Mouse (Mus musculus) stomach, embryonic 14.5 days (tissue): Measurements from ENCODE around the gene Il22ra1. TPM values are rescaled to one million over a fixed set of nuclear protein-coding genes. Genes with fewer than 3 reads are reported as not detected.

Source experiments
- ATAC-seq: fragments of 200-750 bp; cut with Nextera tagmentation; 2 replicates; pipeline ENCODE4 v1.8.0; 2017; ENCODE audit warnings: low read depth, moderate TSS enrichment; ENCODE audit not compliant: insufficient number of reproducible peaks, insufficient read depth, low FRiP score
- H3K27ac ChIP-seq: fragments of 300-500 bp; sonication (generic); 2 replicates; pipeline ENCODE4 v1.5.1; 2014; ENCODE audit warnings: mild to moderate bottlenecking, low read length, moderate library complexity, mixed read lengths
- H3K27me3 ChIP-seq: fragments of 300-500 bp; sonication (generic); 2 replicates; pipeline ENCODE4 v1.6.1; 2014; ENCODE audit warnings: low read length, control low read depth, mixed read lengths; ENCODE audit not compliant: control insufficient read depth, insufficient read depth
- H3K36me3 ChIP-seq: fragments of 300-500 bp; sonication (generic); 2 replicates; pipeline ENCODE4 v1.6.1; 2014; ENCODE audit warnings: mild to moderate bottlenecking, control low read depth, low read length, moderate library complexity, mixed read lengths; ENCODE audit not compliant: control insufficient read depth, insufficient read depth
- H3K4me1 ChIP-seq: fragments of 300-500 bp; sonication (generic); 2 replicates; pipeline ENCODE4 v1.6.1; 2014; ENCODE audit warnings: low read length, control low read depth, mixed read lengths; ENCODE audit not compliant: control insufficient read depth, insufficient read depth
- H3K4me2 ChIP-seq: fragments of 300-500 bp; sonication (generic); replicated peaks from 2 replicates; pipeline ENCODE4 v1.6.1; 2014; ENCODE audit warnings: low read depth, low read length, control low read depth
- H3K4me3 ChIP-seq: fragments of 300-500 bp; sonication (generic); 2 replicates; pipeline ENCODE4 v1.5.1; 2014; ENCODE audit warnings: low read depth, low read length, control low read depth
- H3K9ac ChIP-seq: fragments of 300-500 bp; sonication (generic); replicated peaks from 2 replicates; pipeline ENCODE4 v1.6.1; 2014; ENCODE audit warnings: low read depth, mild to moderate bottlenecking, control low read depth, low read length, moderate library complexity, mixed read lengths
- H3K9me3 ChIP-seq: fragments of 300-500 bp; sonication (generic); 2 replicates; pipeline ENCODE4 v1.6.1; 2016; ENCODE audit warnings: low read depth, low read length, control low read depth; ENCODE audit not compliant: control insufficient read depth
- WGBS: fragments of 180-500 bp; shearing (Covaris S2); extraction: QIAGEN DNeasy Blood & Tissue Kit; methylation state at CpG from one replicate; pipeline ENCODE4 v1.1.7; 2014; 5-methylcytosine and 5-hydroxymethylcytosine counted together
- polyA plus RNA-seq: library from polyadenylated mRNA; unstranded; fragments of >200 nt; fragmentation: Nextera tagmentation; extraction: Ambion mirVana; gene quantifications from 2 replicates; pipeline ENCODE4 v1.2.1, GENCODE M21; 2014

The Il22ra1 gene
- polyA plus RNA-seq, result 0.33 and 0.60 TPM in 2 replicates

GRCm38 (mm10) chr4:135727817-135728216 lies at the start of gene Il22ra1:
Il22ra1 (plus strand) TSS chr4:135728172.
- Histone ChIP-seq H3K36me3 (no peaks in the 10 kb centered on the region), H3K4me3 (no peak within 1 kb of the TSS), H3K9ac (no peak within 1 kb of the TSS), H3K4me1 (peaks cover 10% of the 10 kb centered on the region; the same call in 1 of the 2 replicates), H3K4me2 (peak within 1 kb of the TSS; percentile 26), H3K27ac (peak within 1 kb of the TSS; percentile 15; the same call in 1 of the 2 replicates), H3K27me3 (no peaks in the 10 kb centered on the region), H3K9me3 (no peaks in the 10 kb centered on the region)
- ATAC-seq, result peak; percentile 56
- WGBS, result 23% methylated on average over 14 of the region's 14 CpGs

- no peak overlapping the region for H3K4me2 ChIP-seq
- no peaks in the 10 kb centered on the region for H3K4me1 ChIP-seq
- ATAC-seq, result no peak
- H3K27ac ChIP-seq, result no peak overlapping the region
- H3K4me3 ChIP-seq, result no peak overlapping the region
- H3K27me3 ChIP-seq, result no peaks in the 10 kb centered on the region
- 71% methylated on average over 4 of the region's 4 CpGs for WGBS
- no peaks in the 10 kb centered on the region for H3K36me3 ChIP-seq
- no peak overlapping the region for H3K9ac ChIP-seq
- no peaks in the 10 kb centered on the region for H3K9me3 ChIP-seq
These were observed 48.7 kb upstream of the Il22ra1 start for GRCm38 (mm10) chr4:135679316-135679715.

GRCm38 (mm10) chr4:135681789-135682188 lies 46.2 kb upstream of the Il22ra1 start:
- ATAC-seq, result no peak
- 79% methylated on average over 5 of the region's 5 CpGs for WGBS
- no peaks in the 10 kb centered on the region for H3K36me3 ChIP-seq
- H3K4me2 ChIP-seq, result no peak overlapping the region
- no peaks in the 10 kb centered on the region for H3K9me3 ChIP-seq
- 0 out of 2 replicates have a peak, but pooled peaks cover under 1% of the 10 kb centered on the region for H3K27me3 ChIP-seq
- no peak overlapping the region for H3K4me3 ChIP-seq
- no peaks in the 10 kb centered on the region for H3K4me1 ChIP-seq
- no peak overlapping the region for H3K27ac ChIP-seq
- H3K9ac ChIP-seq, result no peak overlapping the region

DNA sequence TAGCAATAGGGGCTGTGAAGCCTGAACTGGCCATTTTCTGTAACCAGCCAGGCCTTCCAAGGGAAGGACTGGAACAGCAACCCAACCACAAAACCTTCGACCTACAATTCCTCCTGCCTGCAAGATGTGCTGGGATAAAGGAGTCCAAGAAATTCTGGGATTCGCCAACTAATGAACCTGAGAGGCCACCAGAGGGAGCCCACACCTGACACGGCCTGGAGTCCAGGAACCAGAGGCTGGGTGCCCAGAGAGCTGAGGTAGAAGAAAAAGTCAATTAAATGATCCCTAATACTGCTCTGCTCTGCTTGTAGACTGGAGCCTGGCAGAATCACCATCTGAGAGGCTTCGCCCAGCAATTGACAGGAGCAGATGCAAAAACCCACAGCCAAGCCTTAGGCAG lies 44.4 kb upstream of the Il22ra1 start:
- WGBS, result 22% methylated on average over 4 of the region's 4 CpGs
- ATAC-seq, result no peak
- Histone ChIP-seq H3K9ac (no peak overlapping the region), H3K4me2 (no peak overlapping the region), H3K27me3 (peaks cover 11% of the 10 kb centered on the region; the same call in 1 of the 2 replicates), H3K4me3 (no peak overlapping the region), H3K4me1 (no peaks in the 10 kb centered on the region), H3K27ac (no peak overlapping the region), H3K9me3 (no peaks in the 10 kb centered on the region), H3K36me3 (no peaks in the 10 kb centered on the region)

- Histone ChIP-seq H3K27me3 (peaks cover 11% of the 10 kb centered on the region; the same call in 1 of the 2 replicates), H3K9ac (no peak overlapping the region), H3K9me3 (no peaks in the 10 kb centered on the region), H3K4me2 (no peak overlapping the region), H3K36me3 (no peaks in the 10 kb centered on the region), H3K27ac (no peak overlapping the region), H3K4me1 (no peaks in the 10 kb centered on the region), H3K4me3 (no peak overlapping the region)
- WGBS, result 39% methylated on average over 3 of the region's 3 CpGs
- ATAC-seq, result no peak
These were observed 43.2 kb upstream of the Il22ra1 start for GRCm38 (mm10) chr4:135684731-135685130.

DNA sequence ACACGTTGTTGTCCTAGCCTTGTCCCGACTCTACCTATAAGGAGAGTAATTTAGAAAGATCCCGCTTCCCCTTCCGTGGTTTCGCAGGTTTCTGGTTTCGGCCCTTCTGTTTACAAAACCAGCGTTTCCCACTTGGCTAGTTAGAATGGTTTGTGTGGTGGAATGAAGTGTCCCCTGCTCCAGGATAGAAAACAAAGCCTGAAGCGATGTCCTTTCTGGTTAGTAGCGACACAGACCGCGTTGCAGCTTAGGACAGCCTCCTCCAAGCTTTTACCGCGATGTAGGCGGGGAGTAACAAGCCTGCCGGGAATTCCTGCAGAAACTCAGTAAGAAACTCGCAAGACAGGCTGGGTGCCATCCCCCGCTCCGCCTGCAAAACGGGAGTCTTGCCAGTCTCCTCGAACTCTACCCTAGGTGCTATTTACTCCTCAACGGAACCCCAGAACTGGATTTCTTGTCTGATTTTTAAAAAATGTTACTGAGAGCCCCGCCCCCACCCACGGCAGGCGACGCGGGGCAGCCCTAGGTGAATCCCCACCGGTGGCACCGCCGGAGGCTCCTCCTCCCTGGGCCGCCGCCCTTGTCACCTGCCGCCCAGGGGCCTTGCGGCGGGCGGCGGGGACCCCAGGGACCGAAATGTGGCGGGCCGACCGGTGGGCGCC lies 41.9 kb upstream of the Il22ra1 start, which contains the start of gene Ifnlr1:
Gene Ifnlr1, plus strand, starts transcription at position 382 of the 662 bp plus-strand sequence.
- no peaks in the 10 kb centered on the region for H3K4me1 ChIP-seq
- H3K27ac ChIP-seq, result no peak within 1 kb of the TSS
- H3K27me3 ChIP-seq, result peaks cover 11% of the 10 kb centered on the region; the same call in 1 of the 2 replicates
- peak within 1 kb of the TSS; percentile 60 for H3K9ac ChIP-seq
- no peaks in the 10 kb centered on the region for H3K36me3 ChIP-seq
- no peaks in the 10 kb centered on the region for H3K9me3 ChIP-seq
- peak; percentile 71; the same call in 1 of the 2 replicates for ATAC-seq
- H3K4me3 ChIP-seq, result peak within 1 kb of the TSS; percentile 61
- peak within 1 kb of the TSS; percentile 91 for H3K4me2 ChIP-seq
- 1% methylated on average over 40 of the region's 41 CpGs for WGBS

GRCm38 (mm10) chr4:135686568-135686953 lies 41.4 kb upstream of the Il22ra1 start:
- H3K4me3 ChIP-seq, result peak overlapping the region; percentile 61
- no peak overlapping the region for H3K27ac ChIP-seq
- H3K36me3 ChIP-seq, result no peaks in the 10 kb centered on the region
- 1% methylated on average over 21 of the region's 21 CpGs for WGBS
- no peaks in the 10 kb centered on the region for H3K9me3 ChIP-seq
- H3K4me1 ChIP-seq, result no peaks in the 10 kb centered on the region
- peak overlapping the region; percentile 91 for H3K4me2 ChIP-seq
- H3K27me3 ChIP-seq, result peaks cover 11% of the 10 kb centered on the region; the same call in 1 of the 2 replicates
- no peak for ATAC-seq
- peak overlapping the region; percentile 60 for H3K9ac ChIP-seq

- Histone ChIP-seq H3K4me3 (no peak overlapping the region), H3K9me3 (no peaks in the 10 kb centered on the region), H3K27ac (no peak overlapping the region), H3K36me3 (no peaks in the 10 kb centered on the region; the same call in 1 of the 2 replicates), H3K4me1 (no peaks in the 10 kb centered on the region), H3K27me3 (peaks cover 11% of the 10 kb centered on the region; the same call in 1 of the 2 replicates), H3K9ac (no peak overlapping the region), H3K4me2 (no peak overlapping the region)
- ATAC-seq, result no peak
- WGBS, result 88% methylated on average over 7 of the region's 7 CpGs
These were observed 38.2 kb upstream of the Il22ra1 start for GRCm38 (mm10) chr4:135689797-135690196.
